Mouse (Mus musculus) neural tube, embryonic 12.5 days (tissue): ENCODE data around the gene Lin37. TPM values are rescaled to one million over a fixed set of nuclear protein-coding genes. Genes with fewer than 3 reads are reported as not detected.

Experiments
- ATAC-seq: fragments of 200-750 bp; cut with Nextera tagmentation; 2 replicates; pipeline ENCODE4 v1.8.0; 2017; ENCODE audit warnings: low read depth, mild to moderate bottlenecking, moderate TSS enrichment, moderate library complexity; ENCODE audit not compliant: low FRiP score
- H3K27ac ChIP-seq: fragments of 300-500 bp; sonication (generic); 2 replicates; pipeline ENCODE4 v1.5.1; 2016
- H3K27me3 ChIP-seq: fragments of 300-500 bp; sonication (generic); replicated peaks from 2 replicates; pipeline ENCODE4 v1.6.1; 2016; ENCODE audit warnings: mild to moderate bottlenecking
- H3K36me3 ChIP-seq: fragments of 300-500 bp; sonication (generic); 2 replicates; pipeline ENCODE4 v1.6.1; 2016; ENCODE audit warnings: mild to moderate bottlenecking
- H3K4me1 ChIP-seq: fragments of 300-500 bp; sonication (generic); 2 replicates; pipeline ENCODE4 v1.6.1; 2016
- H3K4me2 ChIP-seq: fragments of 300-500 bp; sonication (generic); replicated peaks from 2 replicates; pipeline ENCODE4 v1.6.1; 2016; ENCODE audit warnings: mild to moderate bottlenecking
- H3K4me3 ChIP-seq: fragments of 300-500 bp; sonication (generic); 2 replicates; pipeline ENCODE4 v1.5.1; 2016
- H3K9ac ChIP-seq: fragments of 300-500 bp; sonication (generic); 2 replicates; pipeline ENCODE4 v1.6.1; 2016; ENCODE audit warnings: mild to moderate bottlenecking
- H3K9me3 ChIP-seq: fragments of 300-500 bp; sonication (generic); 2 replicates; pipeline ENCODE4 v1.6.1; 2016; ENCODE audit warnings: mild to moderate bottlenecking
- WGBS: fragments of 180-500 bp; shearing (Covaris S2); methylation state at CpG from one replicate; pipeline ENCODE4 v1.1.7; 2016; 5-methylcytosine and 5-hydroxymethylcytosine counted together
- polyA plus RNA-seq: library from polyadenylated mRNA; unstranded; fragments of >200 nt; fragmentation: Nextera tagmentation; extraction: Ambion mirVana; gene quantifications from 2 replicates; pipeline ENCODE4 v1.2.1, GENCODE M21; 2016

Lin37 gene
- polyA plus RNA-seq, 1 experiment from 2014 or later: 52.8 TPM

DNA sequence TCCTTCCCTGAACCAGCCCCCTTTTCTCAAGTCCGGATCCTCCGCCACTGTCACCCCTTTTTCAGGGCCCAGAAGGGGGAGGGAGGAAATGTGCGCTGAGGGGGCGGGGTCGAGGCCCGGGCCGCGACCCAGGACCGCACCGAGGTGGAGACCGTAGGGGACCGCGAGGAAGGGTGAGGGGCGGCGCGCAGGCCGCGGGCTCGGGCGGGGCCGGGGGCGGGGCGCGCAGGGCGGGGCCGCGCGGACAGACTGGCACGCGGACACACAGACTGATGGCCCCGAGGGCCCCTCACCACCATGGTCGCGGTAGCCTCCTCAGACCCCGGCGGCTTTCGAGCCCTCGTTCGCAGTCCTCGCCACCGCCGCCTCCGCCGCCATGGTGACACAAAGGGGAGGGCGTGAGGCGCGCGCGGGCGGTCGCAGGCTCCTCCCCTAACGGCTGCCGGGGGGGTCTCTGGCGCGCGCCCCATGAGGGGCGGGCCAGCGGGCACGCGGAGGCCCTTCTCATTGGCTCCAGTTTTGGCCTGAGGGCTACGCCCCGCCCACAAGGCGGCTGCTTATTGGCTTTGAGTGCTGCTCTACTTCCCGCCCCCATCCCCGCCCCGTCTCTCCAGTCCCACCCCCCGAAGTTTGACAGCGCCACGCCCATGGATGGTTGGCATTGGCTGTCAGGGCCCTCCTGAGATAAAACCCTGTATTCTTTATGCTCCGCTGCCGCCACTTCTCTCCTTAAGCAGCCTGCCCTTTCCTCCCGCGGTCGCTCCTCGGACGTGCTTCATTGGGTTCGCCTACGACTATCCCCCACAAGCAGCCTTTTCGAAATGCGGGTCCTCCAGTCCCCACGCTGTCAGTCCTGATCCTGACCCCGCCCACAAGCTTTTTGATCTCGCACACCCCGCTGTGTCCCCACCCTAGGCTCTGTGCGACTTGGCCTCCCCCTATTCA lies 24.7 kb downstream of the Lin37 start, which contains the start of gene Arhgap33:
TSS of gene Arhgap33 (minus strand) at position 428 of the 945 bp plus-strand sequence.
- peaks cover 43% of the 10 kb centered on the region for H3K36me3 ChIP-seq
- no peaks in the 10 kb centered on the region for H3K9me3 ChIP-seq
- peak within 1 kb of the TSS; percentile 77 for H3K27ac ChIP-seq
- ATAC-seq: peak; percentile 89
- under 1% methylated on average over 79 of the region's 84 CpGs for WGBS
- H3K9ac ChIP-seq: peak within 1 kb of the TSS; percentile 87
- H3K4me2 ChIP-seq: peak within 1 kb of the TSS; percentile 81
- H3K4me3 ChIP-seq: peak within 1 kb of the TSS; percentile 78
- no peaks in the 10 kb centered on the region for H3K27me3 ChIP-seq
- peaks cover 33% of the 10 kb centered on the region for H3K4me1 ChIP-seq

DNA sequence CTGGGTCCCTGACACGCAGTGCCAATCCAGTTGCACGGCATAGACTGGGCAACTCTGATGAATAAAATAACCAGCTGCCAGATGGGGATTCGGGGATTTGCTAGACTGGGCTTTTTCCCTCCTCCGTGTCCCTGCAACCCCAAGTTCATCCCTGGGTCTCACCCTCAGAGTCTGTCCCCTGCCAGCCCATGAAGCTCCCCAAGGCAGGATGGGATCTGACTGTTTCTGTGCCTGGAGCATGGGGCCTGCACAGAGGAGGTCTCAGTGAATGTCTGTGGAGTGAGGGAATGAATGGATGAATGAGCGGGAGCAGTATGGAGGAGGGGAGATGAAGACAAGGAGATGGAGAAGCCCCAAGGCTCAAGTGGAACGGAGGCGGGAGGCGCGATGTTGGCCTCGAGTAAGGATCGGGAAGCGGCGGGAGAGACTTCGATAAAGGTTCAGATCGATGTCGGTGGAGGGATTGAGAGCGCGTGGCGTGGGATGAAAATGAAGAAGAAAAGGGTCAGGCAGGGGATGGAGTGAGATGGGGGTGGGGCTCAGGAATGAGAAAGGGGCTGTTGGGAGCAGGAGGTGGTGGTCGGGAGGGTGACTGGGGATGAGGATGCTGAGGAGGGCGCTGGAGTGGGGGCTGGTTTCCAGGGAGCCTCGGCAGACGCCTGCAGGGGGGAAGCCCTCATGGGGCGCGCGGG lies 25.6 kb downstream of the Lin37 start:
- peaks cover 44% of the 10 kb centered on the region for H3K36me3 ChIP-seq
- peak overlapping the region; percentile 77; the same call in 1 of the 2 replicates for H3K27ac ChIP-seq
- H3K27me3 ChIP-seq: no peaks in the 10 kb centered on the region
- no peaks in the 10 kb centered on the region for H3K9me3 ChIP-seq
- H3K4me3 ChIP-seq: peak overlapping the region; percentile 78
- H3K9ac ChIP-seq: peak overlapping the region; percentile 87
- WGBS: 6% methylated on average over 26 of the region's 26 CpGs
- peak; percentile 56 for ATAC-seq
- H3K4me2 ChIP-seq: peak overlapping the region; percentile 81
- H3K4me1 ChIP-seq: peaks cover 33% of the 10 kb centered on the region

DNA sequence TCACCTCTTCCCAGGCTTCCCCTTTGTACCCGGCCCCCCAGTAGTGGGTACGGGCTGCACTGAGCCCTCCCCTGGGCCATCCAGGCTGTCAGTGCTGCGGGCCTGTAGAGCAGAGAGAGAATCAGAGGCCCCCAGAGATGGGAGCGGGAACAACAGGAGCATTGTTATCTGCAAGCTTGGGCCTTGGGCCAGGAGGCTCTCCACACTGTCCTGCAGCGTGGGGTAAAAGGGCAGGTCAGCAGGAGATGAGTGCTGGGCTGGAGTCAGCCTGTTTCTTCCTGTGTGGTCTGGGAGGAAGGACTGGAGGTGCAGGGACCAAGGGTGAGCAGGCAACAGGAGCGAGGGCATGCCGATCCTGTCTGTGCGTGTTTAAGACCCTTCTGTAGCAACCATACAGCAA lies 26.7 kb downstream of the Lin37 start:
- Histone ChIP-seq H3K27ac (no peak overlapping the region), H3K9me3 (no peaks in the 10 kb centered on the region), H3K36me3 (peaks cover 51% of the 10 kb centered on the region), H3K4me3 (peak overlapping the region; percentile 78), H3K9ac (peak overlapping the region; percentile 87), H3K4me1 (peaks cover 33% of the 10 kb centered on the region), H3K27me3 (no peaks in the 10 kb centered on the region), H3K4me2 (peak overlapping the region; percentile 81)
- 11% methylated on average over 8 of the region's 8 CpGs for WGBS
- no peak for ATAC-seq

DNA sequence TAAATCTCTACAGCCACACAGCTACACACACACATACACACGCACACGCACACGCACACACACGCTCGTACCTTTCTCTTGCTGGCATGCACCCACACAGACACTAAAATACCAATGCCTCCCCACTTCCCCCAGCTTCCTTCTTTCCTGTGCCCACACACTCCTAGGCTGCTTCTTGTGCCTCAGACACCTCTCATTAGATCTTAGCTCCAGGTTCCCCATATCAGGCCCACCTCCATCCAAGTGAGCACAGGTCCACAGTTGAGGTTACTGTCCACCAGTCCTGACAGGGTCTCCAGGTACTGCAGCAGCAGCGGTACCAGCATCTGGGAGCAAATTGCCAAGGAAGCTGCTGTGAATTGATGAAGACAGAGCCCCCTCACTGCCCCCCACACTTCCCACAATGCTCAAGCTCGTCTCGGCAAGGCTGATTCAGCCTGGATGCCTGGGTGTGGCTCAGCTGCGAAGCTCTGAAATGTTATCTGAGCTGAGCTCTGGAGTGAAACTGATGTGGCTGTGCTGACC lies 28.3 kb downstream of the Lin37 start:
- Histone ChIP-seq H3K27ac (no peak overlapping the region), H3K4me1 (peaks cover 39% of the 10 kb centered on the region), H3K36me3 (peaks cover 67% of the 10 kb centered on the region), H3K27me3 (no peaks in the 10 kb centered on the region), H3K4me2 (peak overlapping the region; percentile 81), H3K4me3 (no peak overlapping the region), H3K9me3 (no peaks in the 10 kb centered on the region), H3K9ac (peak overlapping the region; percentile 41; the same call in 1 of the 2 replicates)
- 90% methylated on average over 9 of the region's 9 CpGs for WGBS
- ATAC-seq: no peak

DNA sequence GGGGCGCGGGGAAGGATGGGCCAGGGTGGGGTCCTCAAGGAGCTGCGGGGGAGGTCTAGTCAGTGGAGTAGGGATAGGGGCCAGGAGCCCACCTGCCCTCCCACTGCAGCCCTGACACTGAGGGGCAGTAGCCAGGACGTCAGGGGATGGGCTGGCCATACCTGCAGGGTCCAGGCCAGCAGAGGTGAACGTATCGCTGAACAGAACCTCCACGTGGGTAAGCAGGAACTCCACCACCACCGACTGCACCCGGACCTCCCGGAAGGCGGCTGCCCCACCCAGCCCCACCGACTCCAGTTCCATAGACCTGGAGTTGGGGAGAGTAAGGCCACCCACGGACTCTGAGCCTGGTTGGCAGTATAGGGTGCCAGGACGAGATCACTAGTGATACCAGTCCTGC lies 32.7 kb downstream of the Lin37 start:
- ATAC-seq: peak; percentile 36; the same call in 1 of the 2 replicates
- Histone ChIP-seq H3K27ac (no peak overlapping the region), H3K4me3 (no peak overlapping the region), H3K4me2 (0 out of 2 replicates have a peak overlapping the region, but pooled peaks have one; percentile 12), H3K4me1 (peaks cover 23% of the 10 kb centered on the region), H3K9me3 (no peaks in the 10 kb centered on the region), H3K36me3 (peaks cover 99% of the 10 kb centered on the region), H3K9ac (0 out of 2 replicates have a peak overlapping the region, but pooled peaks have one; percentile 26), H3K27me3 (no peaks in the 10 kb centered on the region)
- WGBS: 76% methylated on average over 14 of the region's 14 CpGs

DNA sequence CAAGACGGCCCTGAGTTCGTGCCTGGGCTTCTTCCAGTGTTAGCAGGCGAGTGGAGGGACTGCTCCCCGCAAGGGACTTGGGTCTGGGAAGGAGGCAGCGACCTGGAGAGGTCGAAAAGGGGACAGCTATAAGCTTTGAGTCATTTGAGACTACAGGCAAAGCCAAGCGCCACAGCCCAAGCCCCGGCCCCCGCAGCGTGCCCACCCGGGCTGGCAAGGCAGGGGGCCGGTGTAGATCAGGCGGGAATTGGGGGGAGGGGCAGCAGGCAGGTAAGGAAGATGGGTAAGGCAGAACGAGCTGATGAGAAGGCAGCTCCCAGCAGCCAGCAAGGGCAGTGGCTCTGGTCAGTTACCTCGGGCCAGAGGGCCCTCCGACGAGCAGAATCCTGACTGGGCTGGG lies 33.2 kb downstream of the Lin37 start:
- Histone ChIP-seq H3K4me3 (no peak overlapping the region), H3K4me1 (peaks cover 17% of the 10 kb centered on the region), H3K9ac (peak overlapping the region; percentile 26; the same call in 1 of the 2 replicates), H3K36me3 (peaks cover 93% of the 10 kb centered on the region), H3K4me2 (0 out of 2 replicates have a peak overlapping the region, but pooled peaks have one; percentile 12), H3K27ac (no peak overlapping the region), H3K9me3 (no peaks in the 10 kb centered on the region), H3K27me3 (no peaks in the 10 kb centered on the region)
- no peak for ATAC-seq
- 27% methylated on average over 17 of the region's 17 CpGs for WGBS

DNA sequence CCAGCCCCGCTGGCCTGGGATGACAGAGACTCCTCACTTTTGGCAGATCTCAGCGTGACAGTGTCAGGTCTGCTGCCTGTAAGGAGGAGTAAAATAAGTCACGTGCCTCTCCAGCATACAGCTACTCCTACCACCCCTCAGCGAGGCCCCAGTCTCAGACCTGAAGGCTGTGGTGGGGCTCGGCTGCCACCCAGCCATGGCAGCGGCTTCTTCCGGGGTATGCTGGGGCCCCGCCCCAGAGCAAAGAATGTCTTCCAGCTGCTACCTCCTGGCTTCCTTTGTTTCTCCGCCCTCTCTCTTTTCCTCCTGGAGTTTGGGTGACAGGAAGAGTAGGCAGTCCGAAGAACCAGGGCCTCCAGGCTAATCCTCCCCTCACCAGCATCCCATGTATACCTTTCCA lies 33.7 kb downstream of the Lin37 start:
- H3K9me3 ChIP-seq: no peaks in the 10 kb centered on the region
- H3K4me1 ChIP-seq: peaks cover 14% of the 10 kb centered on the region
- peak overlapping the region; percentile 26; the same call in 1 of the 2 replicates for H3K9ac ChIP-seq
- 0 out of 2 replicates have a peak overlapping the region, but pooled peaks have one; percentile 12 for H3K4me2 ChIP-seq
- H3K36me3 ChIP-seq: peaks cover 89% of the 10 kb centered on the region
- ATAC-seq: no peak
- no peaks in the 10 kb centered on the region for H3K27me3 ChIP-seq
- H3K4me3 ChIP-seq: no peak overlapping the region
- 32% methylated on average over 10 of the region's 10 CpGs for WGBS
- no peak overlapping the region for H3K27ac ChIP-seq

DNA sequence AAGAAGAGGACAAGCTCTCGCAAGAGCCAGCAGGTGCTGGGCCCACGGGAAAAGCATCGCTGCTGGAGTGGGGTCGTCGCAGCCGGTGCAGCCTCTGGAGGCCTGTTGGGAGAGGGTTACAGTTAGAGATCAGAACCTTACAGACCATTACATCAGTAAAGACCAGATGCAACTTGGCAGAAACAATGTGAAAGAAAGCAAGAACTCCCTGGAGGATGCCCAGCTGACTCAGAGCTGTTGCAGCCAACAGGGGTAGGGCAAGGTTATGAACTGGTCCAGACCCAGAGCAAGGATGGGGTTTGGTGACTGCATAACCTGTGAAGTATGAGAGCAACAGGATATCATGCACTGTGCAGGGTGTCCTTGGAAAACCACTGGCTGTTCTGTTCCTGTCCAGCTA lies 35.2 kb downstream of the Lin37 start:
- Histone ChIP-seq H3K36me3 (peaks cover 74% of the 10 kb centered on the region), H3K9ac (no peak overlapping the region), H3K27ac (no peak overlapping the region), H3K4me2 (no peak overlapping the region), H3K4me3 (no peak overlapping the region), H3K9me3 (no peaks in the 10 kb centered on the region), H3K4me1 (peaks cover 14% of the 10 kb centered on the region), H3K27me3 (no peaks in the 10 kb centered on the region)
- no peak for ATAC-seq
- 84% methylated on average over 6 of the region's 6 CpGs for WGBS

DNA sequence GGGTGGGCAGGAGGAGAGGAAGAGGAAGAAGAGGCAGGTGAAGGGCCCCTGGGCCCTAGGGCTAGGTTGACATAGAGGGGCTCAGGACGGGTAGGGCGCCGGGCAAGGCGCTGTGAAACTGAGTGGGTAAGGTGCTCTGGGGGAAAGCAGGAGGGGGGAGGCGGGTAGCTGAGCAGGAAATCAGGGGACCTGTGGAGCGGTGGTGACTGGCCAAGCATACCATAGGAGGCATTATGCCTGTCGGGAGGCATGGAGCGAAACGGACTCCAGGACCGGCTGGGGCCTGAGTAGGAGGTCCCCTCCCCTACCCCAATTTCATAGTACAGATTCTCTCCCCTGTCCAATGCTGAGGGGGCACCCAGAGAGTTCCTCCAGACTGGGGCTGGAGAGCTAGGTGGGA lies 36.8 kb downstream of the Lin37 start:
- no peak for ATAC-seq
- Histone ChIP-seq H3K9me3 (no peaks in the 10 kb centered on the region), H3K4me2 (no peak overlapping the region), H3K36me3 (peaks cover 58% of the 10 kb centered on the region), H3K9ac (no peak overlapping the region), H3K27me3 (no peaks in the 10 kb centered on the region), H3K4me3 (no peak overlapping the region), H3K4me1 (peaks cover 14% of the 10 kb centered on the region), H3K27ac (no peak overlapping the region)
- whole genome bisulfite sequencing: 77% methylated on average over 10 of the region's 10 CpGs

DNA sequence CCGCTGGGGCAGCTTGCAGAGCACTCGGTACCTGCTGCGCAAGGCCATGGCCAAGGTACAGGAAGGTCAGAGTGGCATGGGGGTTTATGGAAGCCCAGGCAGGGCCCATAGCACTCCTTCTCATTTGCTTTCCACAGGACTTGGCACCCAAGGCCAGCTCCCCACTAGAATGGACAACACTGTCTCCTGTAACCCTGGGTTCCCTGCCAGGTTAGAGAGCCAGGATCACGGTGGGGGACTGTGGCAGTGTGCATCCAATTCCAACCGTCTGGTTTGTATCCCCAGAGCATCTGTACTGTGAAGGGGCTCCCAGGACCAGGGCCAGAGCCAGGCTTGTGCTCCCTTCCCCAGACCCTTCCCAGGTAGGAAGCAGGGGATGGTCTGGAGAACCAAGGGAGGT lies 38.8 kb downstream of the Lin37 start:
- H3K9ac ChIP-seq: no peak overlapping the region
- no peak overlapping the region for H3K4me3 ChIP-seq
- WGBS: 81% methylated on average over 5 of the region's 5 CpGs
- no peaks in the 10 kb centered on the region for H3K9me3 ChIP-seq
- no peaks in the 10 kb centered on the region for H3K27me3 ChIP-seq
- H3K36me3 ChIP-seq: peaks cover 38% of the 10 kb centered on the region
- H3K4me2 ChIP-seq: no peak overlapping the region
- H3K27ac ChIP-seq: 0 out of 2 replicates have a peak overlapping the region, but pooled peaks have one; percentile 27
- ATAC-seq: no peak
- peaks cover 5% of the 10 kb centered on the region; the same call in 1 of the 2 replicates for H3K4me1 ChIP-seq

DNA sequence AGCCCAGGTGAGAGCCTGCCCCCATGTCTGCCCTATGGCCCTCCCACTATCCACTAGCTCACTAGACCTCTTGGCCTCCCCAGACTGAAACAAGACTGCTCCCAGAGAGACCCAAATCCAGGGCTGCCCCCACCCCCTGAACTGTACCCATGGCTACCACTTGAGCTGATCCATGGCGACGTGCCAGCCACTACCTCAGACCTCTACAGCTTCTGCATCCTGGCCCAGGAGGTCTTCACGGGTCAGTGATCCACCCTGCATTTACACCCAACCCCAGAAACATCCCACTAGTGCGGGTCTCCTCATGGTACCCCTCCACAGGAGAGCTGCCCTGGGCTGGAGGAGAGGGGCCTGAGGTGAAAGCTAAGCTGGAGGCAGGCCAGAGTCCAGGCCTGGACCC lies 39.2 kb downstream of the Lin37 start:
- no peaks in the 10 kb centered on the region for H3K9me3 ChIP-seq

DNA sequence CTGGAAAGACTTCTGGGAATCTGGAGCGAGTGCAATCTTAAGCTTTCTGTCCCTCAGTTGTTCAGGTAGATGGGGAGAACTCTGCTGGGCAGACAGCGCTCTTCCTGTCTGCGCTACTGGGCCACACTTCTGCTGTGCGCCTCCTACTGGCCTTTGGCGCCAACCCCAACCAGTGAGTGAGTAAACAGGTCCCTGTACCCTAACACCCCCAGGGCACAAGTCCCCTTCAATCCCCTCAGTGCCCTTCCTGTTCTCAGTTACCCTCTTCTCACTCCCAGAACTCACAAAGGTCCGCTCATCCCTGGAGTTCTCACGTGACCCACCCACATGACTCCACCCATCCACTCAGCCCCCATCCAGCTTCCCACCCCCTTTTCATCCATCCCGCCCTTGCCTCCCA lies 41.3 kb downstream of the Lin37 start:
- 47% methylated on average over 8 of the region's 8 CpGs for WGBS
- Histone ChIP-seq H3K4me3 (no peak overlapping the region), H3K27ac (no peak overlapping the region), H3K36me3 (peaks cover 13% of the 10 kb centered on the region), H3K4me1 (no peaks in the 10 kb centered on the region), H3K4me2 (no peak overlapping the region), H3K9me3 (no peaks in the 10 kb centered on the region), H3K9ac (no peak overlapping the region), H3K27me3 (peaks cover 5% of the 10 kb centered on the region; the same call in 1 of the 2 replicates)
- ATAC-seq: no peak

More for the DNA sequence above, 39.2 kb downstream of the Lin37 start:
- H3K4me2 ChIP-seq: no peak overlapping the region
- H3K27me3 ChIP-seq: peaks cover 4% of the 10 kb centered on the region; the same call in 1 of the 2 replicates
- no peak for ATAC-seq
- peaks cover 33% of the 10 kb centered on the region for H3K36me3 ChIP-seq
- 72% methylated on average over 4 of the region's 4 CpGs for WGBS
- H3K27ac ChIP-seq: no peak overlapping the region
- H3K4me3 ChIP-seq: no peak overlapping the region
- no peak overlapping the region for H3K9ac ChIP-seq
- peaks cover 5% of the 10 kb centered on the region; the same call in 1 of the 2 replicates for H3K4me1 ChIP-seq
